Mouse (Mus musculus) v-Abl transformed pro-B cells (cell line): ENCODE results near the gene Prss48.
"Not testable (repeated sequence)": the region's sequence is repeated elsewhere in the genome, so short reads cannot be mapped to it uniquely, and the experiment has no call there.

Experiments used
- in situ Hi-C, 2 experiments: fragments of 400-800 bp; cut with MboI; formaldehyde crosslinking; loops; one replicate each; pipeline ENCODE4 v1.15.1; 2025; ENCODE audit not compliant: unreplicated experiment in 2 of 2

The Prss48 gene

DNA sequence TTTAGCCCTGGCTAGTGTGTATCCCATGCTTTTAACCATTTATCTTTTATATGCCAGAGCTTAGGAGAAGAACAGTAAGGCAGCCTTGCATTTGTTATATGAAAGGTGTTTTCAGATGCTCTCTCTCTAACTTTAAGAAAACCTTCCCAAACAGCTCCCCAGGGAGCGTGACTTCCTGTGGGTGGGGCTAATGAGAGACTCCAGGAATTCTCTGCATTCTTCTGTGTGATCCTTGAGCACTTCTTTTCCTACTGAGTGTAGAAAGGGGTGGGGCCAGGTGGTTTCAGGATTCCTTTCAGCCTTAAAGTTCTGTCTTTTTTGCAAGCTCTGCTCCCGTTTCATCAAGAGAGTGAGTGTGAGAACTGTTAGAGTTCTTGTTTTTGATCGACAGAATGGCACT, 8.3 kb upstream of the Prss48 start:
- in situ Hi-C loops = no loop called here

DNA sequence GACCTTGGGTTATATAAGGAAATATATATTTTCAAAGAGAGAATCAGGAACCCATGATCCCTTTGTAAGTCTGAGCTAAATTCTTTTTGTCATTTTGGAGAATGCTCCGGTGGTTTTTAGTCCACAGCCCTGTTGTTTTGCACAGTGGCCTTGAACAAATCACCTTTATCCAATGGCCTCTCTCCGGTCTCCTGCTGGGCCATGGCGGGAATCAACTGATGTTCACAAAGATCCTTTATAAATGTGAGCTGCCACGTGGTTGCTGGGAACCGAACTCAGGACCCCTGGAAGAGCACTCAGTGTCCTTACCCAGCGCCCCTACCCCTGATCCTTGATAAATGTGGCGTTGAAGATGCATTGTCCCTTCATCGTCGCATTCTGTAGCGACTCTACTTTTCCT, 2.5 kb upstream of the Prss48 start:
- in situ Hi-C loops = no loop called here

DNA sequence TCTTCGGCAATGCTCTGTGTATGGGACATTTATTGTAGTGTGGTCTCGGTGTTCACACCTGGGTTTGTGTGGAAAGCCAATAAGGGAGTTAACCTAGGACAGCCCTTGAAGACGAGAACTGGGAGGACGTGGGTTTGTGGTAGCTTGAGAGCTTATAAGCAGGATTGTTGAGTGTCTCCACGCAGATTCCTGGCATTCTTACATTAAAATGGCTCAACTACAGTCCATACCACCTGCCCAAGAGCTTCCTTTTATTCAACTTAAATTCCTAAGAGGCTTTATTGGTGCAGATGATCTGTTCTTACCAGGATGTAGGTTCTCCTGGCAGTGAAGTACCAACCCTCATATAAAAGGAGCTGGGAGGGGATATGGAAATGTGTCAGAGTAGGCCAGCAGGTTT, 649 bp upstream of the Prss48 start:
- in situ Hi-C loops = no loop called here

DNA sequence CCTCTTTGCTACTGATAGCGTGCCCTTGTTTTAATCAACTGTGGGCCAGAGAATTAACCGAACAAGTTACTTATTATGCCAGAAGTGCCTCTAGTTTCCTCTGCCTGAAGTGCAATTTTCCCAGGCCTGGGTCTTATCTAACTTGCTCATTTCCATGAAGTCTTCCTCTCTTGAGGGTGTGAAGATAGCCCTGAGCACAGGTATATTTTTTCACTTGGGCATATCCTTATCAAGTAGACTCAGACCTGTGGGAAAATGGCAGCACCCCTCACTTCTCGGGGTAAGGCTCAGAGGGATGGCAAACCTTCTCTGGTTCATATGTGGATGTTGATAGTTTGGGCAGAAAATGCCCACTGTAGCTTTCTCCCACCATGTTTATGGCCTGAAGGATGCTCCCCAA, 1.0 kb downstream of the Prss48 start:
- in situ Hi-C loops = no loop called here

DNA sequence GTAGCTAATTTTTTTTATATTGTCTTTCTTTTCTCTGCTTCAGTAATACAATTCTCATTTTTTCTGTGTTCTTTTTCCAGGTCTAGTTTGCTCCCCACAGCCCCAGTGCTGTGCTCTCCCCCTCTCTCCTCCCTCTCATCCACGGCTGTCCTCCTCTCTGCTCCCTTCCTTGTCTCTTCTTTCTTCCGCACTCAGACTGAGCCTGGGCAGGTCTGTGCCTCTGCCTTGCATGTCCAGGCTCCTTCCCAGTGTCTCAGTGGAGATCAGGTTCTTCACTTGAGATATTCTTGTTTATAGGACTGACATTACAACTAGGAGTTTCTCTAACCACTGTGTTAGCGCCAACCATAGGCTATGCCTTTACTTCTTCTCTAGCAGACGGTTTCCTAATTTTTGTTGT, 7.6 kb downstream of the Prss48 start:
- in situ Hi-C loops = no loop called here

DNA sequence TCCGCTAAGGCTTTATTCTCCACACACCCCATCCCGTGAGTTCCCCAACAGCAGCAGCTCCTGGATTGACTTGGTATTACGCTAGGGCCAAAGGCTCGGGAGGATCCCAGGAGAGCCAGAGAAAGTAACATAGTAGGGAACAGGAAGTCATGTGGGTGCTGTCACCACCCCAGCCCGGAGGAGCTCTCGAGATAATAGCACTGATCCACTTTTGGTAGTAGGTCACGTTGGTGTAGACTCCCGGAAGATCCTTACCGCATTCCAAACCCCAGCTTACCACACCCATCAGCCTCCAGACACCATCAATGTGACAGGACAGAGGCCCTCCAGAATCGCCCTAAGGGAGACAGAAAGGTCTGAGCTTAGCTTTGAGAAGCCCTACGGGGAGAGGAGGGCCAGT, 8.5 kb downstream of the Prss48 start:
- in situ Hi-C loops = no loop called here

DNA sequence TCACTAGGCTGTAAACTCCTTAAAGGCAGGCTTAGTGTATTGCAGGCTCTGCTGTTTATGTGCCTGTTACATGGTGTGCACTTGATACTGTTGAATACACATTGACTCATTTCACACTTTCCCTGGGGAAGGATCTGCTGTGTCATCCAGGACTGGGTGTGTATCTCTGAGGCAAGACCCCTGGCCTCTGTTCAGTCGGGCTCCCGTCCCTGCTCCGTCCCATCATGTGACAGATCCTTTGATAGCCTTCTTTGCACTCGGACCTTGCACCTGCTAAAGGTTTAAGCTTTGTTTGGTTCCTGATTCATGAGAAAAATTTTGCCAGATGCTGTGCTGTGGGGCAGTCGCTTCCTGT, 10.5 kb downstream of the Prss48 start:
- in situ Hi-C loops = no loop called here

DNA sequence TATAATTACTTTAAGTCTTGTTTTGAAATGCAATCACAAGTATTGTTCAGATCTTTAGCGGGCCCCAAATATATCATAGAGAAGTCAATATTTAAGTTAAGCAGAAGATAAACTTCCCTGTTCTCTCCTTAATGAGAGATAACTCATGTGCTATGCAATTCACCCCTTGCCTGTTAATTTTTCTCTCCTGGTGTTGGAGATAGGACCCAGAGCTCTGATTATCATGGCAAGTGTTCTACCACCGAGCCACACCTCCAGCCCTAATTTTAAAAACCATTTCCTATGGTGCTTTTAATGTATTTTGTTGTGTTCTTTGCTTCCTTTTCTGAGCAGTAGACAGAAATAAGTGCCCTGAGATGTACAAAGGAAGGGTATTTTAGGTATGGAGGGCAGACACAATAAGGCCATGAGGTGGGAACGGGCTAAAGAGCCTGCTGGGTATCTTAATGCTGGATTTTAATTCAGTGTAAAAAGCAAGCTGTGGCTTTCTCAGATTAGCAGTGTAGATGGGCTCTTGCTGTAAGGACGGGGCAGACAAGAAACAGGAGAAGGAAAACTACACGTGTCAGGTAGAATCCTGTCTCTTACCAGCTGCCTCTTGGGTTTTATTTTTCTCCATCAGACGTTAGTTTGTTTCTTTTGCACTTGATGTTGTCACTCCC, 11.0 kb downstream of the Prss48 start:
- in situ Hi-C loops = no loop called here

DNA sequence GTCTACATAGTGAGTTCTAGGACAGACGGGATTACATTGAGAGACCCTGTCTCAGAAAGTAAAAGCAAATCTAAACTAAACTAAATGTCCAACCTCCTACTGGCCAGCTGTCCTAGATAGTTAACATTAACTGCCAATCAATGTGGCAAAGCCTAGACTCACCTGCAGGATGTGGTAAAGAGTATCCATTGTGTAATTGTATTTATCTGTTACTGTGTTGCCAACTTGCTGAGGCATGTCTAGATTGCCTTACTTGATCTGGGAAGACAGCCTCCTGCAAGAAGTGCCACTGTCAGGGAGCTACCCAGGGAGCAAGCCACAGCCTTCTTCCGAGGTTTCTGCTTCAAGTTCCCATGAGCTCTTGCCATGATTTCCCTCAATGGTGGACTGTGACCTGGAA, 15.1 kb downstream of the Prss48 start:
- in situ Hi-C loops = no loop called here

DNA sequence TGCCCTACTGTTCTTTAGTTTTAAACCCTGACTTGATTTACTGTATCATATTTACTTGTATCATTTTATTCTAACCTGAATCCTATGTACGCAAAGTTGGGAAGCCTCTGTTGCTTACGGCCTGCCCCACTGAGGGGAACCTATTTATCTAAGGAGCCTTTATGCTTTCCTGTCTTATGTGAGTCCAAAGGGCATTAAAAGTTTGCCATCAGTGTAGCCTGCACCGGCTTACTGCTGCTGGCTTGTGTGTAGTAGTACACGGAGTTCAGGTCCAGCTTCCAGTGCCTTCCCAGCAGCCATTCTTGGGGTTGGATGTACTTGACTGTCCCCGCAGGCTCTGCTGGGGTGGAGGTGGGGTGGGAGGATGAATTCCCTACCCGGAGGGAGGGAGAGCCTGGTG, 17.8 kb downstream of the Prss48 start:
- in situ Hi-C loops = no loop called here

DNA sequence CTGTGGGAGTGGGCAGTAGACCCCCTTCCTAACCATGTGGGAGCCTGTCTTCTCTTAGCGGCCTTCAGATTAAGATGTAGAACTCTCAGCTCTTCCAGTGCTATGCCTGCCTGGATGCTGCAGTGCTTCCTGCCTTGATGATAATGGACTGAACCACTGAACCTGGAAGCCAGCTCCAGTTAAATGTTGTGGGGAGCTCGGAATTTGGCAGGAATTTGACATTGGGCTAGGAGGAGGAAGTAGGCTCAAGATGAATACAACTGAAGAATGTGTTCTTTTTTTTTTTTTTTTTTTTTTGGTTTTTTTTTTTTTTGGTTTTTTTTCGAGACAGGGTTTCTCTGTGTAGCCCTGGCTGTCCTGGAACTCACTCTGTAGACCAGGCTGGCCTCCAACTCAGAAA, 20.5 kb downstream of the Prss48 start:
- in situ Hi-C loops = not testable (repeated sequence)

DNA sequence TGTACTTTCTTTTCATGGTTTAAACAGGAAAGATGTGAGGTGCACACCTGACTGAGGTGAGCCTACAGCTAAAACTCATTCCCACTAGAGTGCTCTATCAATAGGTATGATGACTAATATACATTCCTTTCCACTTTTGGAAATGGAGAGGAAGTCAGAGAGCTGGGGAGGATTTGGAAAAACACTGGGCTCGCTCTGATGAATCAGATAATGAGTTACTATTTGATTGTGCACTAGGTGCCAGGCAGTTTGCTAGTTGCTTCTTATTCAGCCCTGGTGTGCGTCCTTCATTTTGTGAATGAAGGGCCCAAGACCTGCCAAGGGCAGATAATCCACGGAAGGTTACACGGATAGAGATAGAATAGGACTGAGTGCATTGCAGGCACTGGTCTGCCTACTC, 22.3 kb downstream of the Prss48 start:
- in situ Hi-C loops = no loop called here

DNA sequence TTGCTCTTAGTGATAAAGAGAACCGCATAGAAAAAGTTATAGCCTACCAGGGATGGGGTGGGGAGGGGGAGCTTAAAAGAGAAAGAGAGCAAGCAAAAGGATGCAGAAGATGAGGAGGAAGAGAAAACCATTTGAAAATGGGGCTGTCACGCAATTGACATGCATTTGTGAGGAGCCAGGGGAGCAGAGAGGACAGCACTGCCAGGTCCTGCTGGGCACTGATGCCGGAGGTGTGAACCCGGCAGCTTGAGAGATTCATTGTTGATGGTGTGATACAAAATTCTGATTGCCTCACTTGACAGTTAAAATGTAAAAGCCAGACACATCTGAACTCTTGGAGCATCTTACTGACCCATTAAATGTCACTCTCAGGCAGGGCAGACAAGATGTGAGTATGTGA, 27.8 kb downstream of the Prss48 start:
- in situ Hi-C loops = no loop called here

DNA sequence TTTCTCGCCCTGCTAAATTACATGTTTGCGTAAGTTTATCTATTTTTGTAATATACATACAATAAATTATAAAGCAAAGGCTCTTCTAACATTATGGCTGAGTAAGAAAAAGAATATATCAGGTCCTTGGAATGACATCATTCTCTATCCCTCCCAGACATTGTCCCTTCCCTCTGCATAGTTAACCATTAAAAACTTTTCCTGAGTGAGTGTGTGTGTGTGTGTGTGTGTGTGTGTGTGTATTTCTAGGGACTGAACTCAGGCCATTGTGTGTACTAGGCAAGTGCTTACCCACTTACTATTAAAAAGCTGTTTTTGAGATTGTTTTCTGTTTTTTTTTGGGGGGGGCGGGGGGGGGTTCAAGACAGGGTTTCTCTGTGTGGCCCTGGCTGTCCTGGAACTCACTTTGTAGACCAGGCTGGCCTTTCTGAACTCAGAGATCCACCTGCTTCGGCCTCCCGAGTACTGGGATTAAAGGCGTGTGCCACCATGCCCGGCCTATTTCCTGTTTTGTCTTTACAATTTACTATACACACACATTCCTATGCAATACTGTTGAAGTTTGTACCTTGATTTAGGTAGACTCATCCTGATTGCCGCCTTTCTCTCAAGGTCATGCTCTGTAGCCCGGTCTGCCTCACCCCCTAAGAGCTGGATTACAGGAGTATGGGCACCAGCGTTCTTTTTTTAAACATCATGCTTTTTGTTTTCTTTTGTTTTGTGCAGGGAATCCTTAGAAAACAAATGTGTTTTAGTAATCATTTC, 28.7 kb downstream of the Prss48 start:
- in situ Hi-C loops = no loop called here

DNA sequence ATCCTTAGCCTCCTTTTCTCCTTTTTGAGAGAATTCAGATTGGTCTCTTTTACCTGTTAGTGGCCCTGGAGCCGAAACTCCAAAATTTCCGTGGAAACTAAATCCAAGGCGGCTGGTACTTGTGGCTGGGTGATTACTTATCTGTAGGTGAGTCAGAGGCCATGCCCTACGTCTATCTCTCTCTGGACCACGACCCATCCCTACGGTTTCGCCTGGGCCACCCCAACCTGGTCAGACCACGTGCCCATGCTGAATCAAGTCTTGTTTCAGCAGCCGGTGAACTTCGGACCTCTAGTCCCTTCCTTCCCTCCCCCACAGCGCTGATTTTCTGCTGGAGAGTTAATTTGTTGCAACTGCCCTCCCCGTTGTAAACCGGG, 30.7 kb downstream of the Prss48 start:
- in situ Hi-C loops = no loop called here

DNA sequence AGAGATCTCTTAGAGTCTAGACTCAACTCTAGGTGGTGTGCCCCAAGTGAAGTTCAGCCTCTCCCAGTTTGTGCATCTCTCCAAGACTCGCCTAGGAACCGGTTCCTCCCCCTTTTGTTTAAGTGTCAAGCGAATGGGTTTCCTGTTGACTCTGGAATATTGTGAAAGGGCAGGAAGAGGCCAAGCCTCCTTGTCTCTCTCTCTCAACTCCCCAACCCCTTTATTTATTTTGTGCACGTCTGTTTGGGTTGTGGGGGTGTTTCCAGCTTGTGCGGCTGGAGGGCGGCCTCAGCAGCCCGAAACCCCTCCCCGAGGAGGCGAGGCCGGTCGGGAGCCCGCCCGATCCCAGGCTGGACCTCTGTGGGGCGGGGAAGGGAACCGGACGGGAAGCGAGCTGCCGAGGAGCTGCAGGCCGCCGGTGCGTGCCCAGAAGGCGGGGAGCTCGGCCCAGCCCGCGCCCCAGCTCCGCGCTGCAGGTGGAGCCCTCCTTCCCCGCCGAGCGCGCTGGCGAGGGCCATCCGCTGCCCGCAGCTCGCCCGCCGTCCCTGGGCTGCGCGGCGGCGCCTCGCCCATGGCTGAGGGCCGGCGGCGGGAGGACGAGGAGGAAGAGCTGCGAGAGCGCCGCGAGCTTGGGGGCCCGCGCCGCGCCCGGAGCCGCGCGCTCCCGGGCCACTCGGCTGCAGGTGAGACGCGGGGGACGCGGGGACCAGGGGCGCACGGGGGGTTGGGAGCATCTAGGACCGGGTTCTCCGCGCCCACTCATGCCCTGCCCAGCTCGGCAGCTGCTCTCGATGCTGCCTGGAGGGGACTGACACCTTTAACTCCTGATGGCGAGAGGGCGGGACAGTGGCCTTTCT, 31.3 kb downstream of the Prss48 start, which contains the start of gene Sh3d19:
Sh3d19 (plus strand) TSS at position 368 of the 857 bp plus-strand sequence.
- in situ Hi-C loops = no loop called here

DNA sequence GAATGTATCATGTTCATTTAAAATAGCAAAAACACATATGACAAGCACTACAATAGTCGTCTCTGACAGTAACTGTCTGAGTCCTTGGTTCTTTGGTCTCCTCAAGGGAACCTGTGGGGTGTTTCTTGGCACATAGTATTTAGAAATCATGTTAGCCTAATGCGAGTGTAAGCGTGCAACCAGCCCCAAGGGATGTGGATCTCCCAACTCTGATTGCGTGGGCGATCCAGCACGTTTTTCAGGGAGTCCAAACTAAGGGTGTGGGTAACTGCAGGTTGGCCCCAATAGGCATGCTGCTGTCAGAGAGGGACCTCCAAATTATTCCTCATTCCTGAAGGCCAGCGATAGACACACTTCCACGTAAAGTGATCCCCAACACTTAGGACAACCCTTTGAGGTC, 33.3 kb downstream of the Prss48 start:
- in situ Hi-C loops = no loop called here

DNA sequence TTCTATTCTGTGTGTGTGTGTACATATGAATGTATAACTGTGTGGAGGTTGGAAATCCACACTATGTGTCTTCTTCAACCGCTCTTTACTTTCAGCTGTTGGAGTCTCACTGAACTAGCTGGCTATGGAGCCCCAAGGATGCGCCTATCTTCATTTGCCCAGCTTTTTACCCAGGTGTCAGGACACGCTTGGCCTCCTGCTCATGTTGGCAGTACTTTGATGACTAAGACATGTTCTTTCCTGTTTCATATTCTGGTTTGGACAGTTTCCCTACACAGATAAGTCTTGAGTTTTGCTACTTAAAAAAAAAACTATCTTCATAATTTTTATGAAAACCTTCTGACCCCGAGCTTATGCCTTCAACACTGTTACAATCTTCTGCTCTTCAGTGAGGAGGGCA, 36.8 kb downstream of the Prss48 start:
- in situ Hi-C loops = no loop called here

DNA sequence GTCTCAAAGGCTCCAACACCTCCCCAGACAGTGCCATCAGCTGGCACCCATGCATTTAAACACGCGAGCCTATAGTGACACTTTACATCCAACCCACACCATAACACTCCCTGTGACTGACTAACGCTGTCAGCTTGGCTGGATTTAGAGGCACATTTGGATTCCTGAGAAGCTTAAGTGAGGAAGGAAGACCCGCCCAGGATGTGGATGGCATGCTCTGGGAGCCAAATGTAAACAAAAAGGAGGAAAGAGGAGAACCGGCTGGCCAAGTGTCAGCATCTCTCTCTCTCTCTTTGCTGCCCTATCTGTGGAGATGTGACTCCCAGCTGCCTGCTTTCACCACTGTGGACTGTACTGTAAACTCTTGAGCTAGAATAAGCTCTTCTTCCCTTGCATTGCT, 41.2 kb downstream of the Prss48 start:
- in situ Hi-C loops = no loop called here

DNA sequence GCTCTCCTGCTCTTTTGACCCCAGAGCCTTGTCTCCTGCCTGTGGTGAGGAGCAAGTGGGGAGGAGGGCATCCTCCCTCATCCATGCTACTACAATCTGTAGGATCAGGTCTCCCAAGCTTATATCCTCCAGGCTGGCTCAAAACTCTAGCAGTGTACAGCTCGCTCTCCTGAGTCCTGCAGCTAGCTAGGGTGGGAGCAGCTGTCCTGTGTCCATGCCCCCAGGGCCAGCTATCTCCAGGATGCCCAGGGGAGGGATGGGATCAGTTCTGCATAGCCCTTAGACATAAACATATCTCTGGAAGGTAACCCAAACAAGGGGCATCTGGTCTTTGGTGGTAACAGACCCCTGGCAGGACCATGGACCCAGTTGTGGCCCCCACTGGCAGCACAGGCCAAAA, 42.6 kb downstream of the Prss48 start:
- in situ Hi-C loops = no loop called here

DNA sequence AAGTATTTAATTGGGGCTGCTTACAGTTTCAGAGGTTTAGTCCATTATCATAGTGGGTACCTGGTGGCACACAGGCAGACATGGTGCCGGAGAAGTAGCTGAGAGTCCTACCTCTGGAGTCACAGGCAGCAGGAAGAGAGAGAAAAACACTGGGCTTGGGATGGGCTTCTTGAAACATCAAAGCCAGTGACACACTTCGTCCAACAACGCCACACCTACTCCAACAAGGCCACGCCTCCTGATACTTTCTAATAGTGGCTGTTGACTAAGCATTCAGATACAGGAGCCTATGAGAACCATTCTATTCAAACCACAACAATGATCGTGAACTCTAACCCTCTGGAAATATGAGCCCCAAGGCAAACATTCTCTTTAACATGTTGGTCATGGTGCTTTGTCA, 46.6 kb downstream of the Prss48 start:
- in situ Hi-C loops = no loop called here

DNA sequence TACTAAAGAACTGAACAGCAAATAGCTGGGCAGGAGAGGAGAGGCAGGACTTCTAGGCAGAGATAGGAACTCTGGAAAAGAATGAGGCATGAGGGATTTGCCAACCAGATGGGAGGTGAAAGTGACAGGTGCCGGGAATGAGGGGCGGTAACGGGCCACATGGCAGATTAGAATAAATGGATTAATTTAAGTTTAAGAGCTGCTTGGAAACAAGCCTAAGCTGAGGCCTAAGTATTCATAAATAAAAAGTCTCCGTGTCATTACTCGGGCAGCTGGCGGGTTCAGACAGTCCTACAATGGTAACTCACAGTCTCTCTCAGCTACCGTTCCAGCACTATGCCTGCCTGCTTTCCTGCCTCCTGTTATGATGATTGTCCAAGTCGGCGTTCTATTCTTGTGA, 47.0 kb downstream of the Prss48 start:
- in situ Hi-C loops = no loop called here
